Mouse (Mus musculus): ENCODE measurements around the gene Dpp8. TPM values are rescaled to one million over a fixed set of nuclear protein-coding genes. Genes with fewer than 3 reads are reported as not detected.
"Not testable (repeated sequence)": the region's sequence is repeated elsewhere in the genome, so short reads cannot be mapped to it uniquely, and the experiment has no call there.

Dpp8 gene
- total RNA-seq, 2 experiments from 2014 or later, result 154 to 160 TPM

- DNase-seq (ENCODE audit: low spot score in 2 of 2), result peak; percentile 89 to 94
- intact Hi-C loops (cut with DNase I), result no loop called here
Observed at GRCm38 (mm10) chr9:65020991-65021886, 11.0 kb upstream of the Dpp8 start, which contains the start of gene Hacd3. Gene Hacd3 (minus strand): TSS chr9:65021693.

GRCm38 (mm10) chr9:65021887-65022579 is 10.2 kb upstream of the Dpp8 start:
- no peak for DNase-seq (ENCODE audit: low spot score in 2 of 2)
- intact Hi-C loops (cut with DNase I), result no loop called here

- DNase-seq (ENCODE audit: low spot score in 2 of 2), result no peak
- intact Hi-C loops (cut with DNase I), result no loop called here
Observed at GRCm38 (mm10) chr9:65022580-65023135, 9.6 kb upstream of the Dpp8 start.

- no peak for DNase-seq (ENCODE audit: low spot score in 2 of 2)
- intact Hi-C loops (cut with DNase I), result no loop called here
Observed at GRCm38 (mm10) chr9:65023447-65023846, 8.8 kb upstream of the Dpp8 start.

GRCm38 (mm10) chr9:65027241-65027640 is 5.0 kb upstream of the Dpp8 start:
- intact Hi-C loops (cut with DNase I), result no loop called here
- no peak for DNase-seq (ENCODE audit: low spot score in 2 of 2)

- no peak for DNase-seq (ENCODE audit: low spot score in 2 of 2)
- intact Hi-C loops (cut with DNase I), result no loop called here
Observed at GRCm38 (mm10) chr9:65028313-65028712, 3.9 kb upstream of the Dpp8 start.

- DNase-seq (ENCODE audit: low spot score in 2 of 2); intact Hi-C loops (cut with DNase I): not testable (repeated sequence)
Observed at GRCm38 (mm10) chr9:65031355-65031754, 859 bp upstream of the Dpp8 start.

GRCm38 (mm10) chr9:65031894-65032268 is 333 bp upstream of the Dpp8 start:
- intact Hi-C loops (cut with DNase I), result no loop called here
- DNase-seq (ENCODE audit: low spot score in 2 of 2), result no peak

GRCm38 (mm10) chr9:65036456-65036855 is 4.2 kb downstream of the Dpp8 start:
- peak in 1 of 2 experiments; percentile 77 for DNase-seq (ENCODE audit: low spot score in 2 of 2)
- intact Hi-C loops (cut with DNase I), result loop anchor here (5.0 kb wide), 1 partner anchor 66 kb away; the partner anchor contains the start of gene Igdcc4

GRCm38 (mm10) chr9:65036861-65037260 is 4.6 kb downstream of the Dpp8 start:
- intact Hi-C loops (cut with DNase I), result loop anchor here (5.0 kb wide), 1 partner anchor 65 kb away; the partner anchor contains the start of gene Igdcc4
- peak in 1 of 2 experiments; percentile 60 for DNase-seq (ENCODE audit: low spot score in 2 of 2)

- intact Hi-C loops (cut with DNase I), result no loop called here
Observed at GRCm38 (mm10) chr9:65041430-65041829, 9.2 kb downstream of the Dpp8 start.

GRCm38 (mm10) chr9:65046993-65047392 is 14.8 kb downstream of the Dpp8 start:
- intact Hi-C loops (cut with DNase I), result no loop called here
- no peak for DNase-seq (ENCODE audit: low spot score in 2 of 2)

More at GRCm38 (mm10) chr9:65041430-65041829, 9.2 kb downstream of the Dpp8 start:
- no peak for DNase-seq (ENCODE audit: low spot score in 2 of 2)

- no peak for DNase-seq (ENCODE audit: low spot score in 2 of 2)
- intact Hi-C loops (cut with DNase I), result no loop called here
Observed at GRCm38 (mm10) chr9:65049422-65049821, 17.2 kb downstream of the Dpp8 start.

- intact Hi-C loops (cut with DNase I), result loop anchor here (10.0 kb wide), 1 partner anchor 264 kb away; no protein-coding TSS in a partner anchor
- no peak for DNase-seq (ENCODE audit: low spot score in 2 of 2)
Observed at GRCm38 (mm10) chr9:65050981-65051380, 18.8 kb downstream of the Dpp8 start.

- no peak for DNase-seq (ENCODE audit: low spot score in 2 of 2)
- intact Hi-C loops (cut with DNase I), result no loop called here
Observed at GRCm38 (mm10) chr9:65064251-65064650, 32.0 kb downstream of the Dpp8 start.

- intact Hi-C loops (cut with DNase I), result no loop called here
- DNase-seq (ENCODE audit: low spot score in 2 of 2), result no peak
Observed at GRCm38 (mm10) chr9:65070587-65070986, 38.4 kb downstream of the Dpp8 start.

GRCm38 (mm10) chr9:65073555-65073954 is 41.3 kb downstream of the Dpp8 start:
- no peak for DNase-seq (ENCODE audit: low spot score in 2 of 2)
- intact Hi-C loops (cut with DNase I), result no loop called here

GRCm38 (mm10) chr9:65074251-65074650 is 42.0 kb downstream of the Dpp8 start:
- DNase-seq (ENCODE audit: low spot score in 2 of 2), result no peak
- intact Hi-C loops (cut with DNase I), result no loop called here

- no peak for DNase-seq (ENCODE audit: low spot score in 2 of 2)
- intact Hi-C loops (cut with DNase I), result no loop called here
Observed at GRCm38 (mm10) chr9:65074855-65075493, 42.8 kb downstream of the Dpp8 start.

- no peak for DNase-seq (ENCODE audit: low spot score in 2 of 2)
Observed at GRCm38 (mm10) chr9:65077536-65077935, 45.3 kb downstream of the Dpp8 start.

More at GRCm38 (mm10) chr9:65077536-65077935, 45.3 kb downstream of the Dpp8 start:
- intact Hi-C loops (cut with DNase I), result no loop called here
